Mouse (Mus musculus) neural tube, embryonic 14.5 days (tissue): ENCODE data around the gene Zyx. TPM values are rescaled to one million over a fixed set of nuclear protein-coding genes. Genes with fewer than 3 reads are reported as not detected.

Experiments used
- ATAC-seq: fragments of 200-750 bp; cut with Nextera tagmentation; 2 replicates; pipeline ENCODE4 v1.8.0; 2017; ENCODE audit warnings: low read depth, mild to moderate bottlenecking, moderate TSS enrichment, moderate library complexity
- H3K27ac ChIP-seq: fragments of 300-500 bp; sonication (generic); 2 replicates; pipeline ENCODE4 v1.5.1; 2014; ENCODE audit warnings: low read depth, mild to moderate bottlenecking, control low read depth, low read length, moderate library complexity, mixed read lengths
- H3K27me3 ChIP-seq: fragments of 300-500 bp; sonication (generic); 2 replicates; pipeline ENCODE4 v1.6.1; 2014; ENCODE audit warnings: low read length; ENCODE audit not compliant: control insufficient read depth, insufficient read depth
- H3K36me3 ChIP-seq: fragments of 300-500 bp; sonication (generic); 2 replicates; pipeline ENCODE4 v1.6.1; 2014; ENCODE audit warnings: low read length, mixed read lengths; ENCODE audit not compliant: control insufficient read depth, insufficient read depth
- H3K4me1 ChIP-seq: fragments of 300-500 bp; sonication (generic); 2 replicates; pipeline ENCODE4 v1.6.1; 2014; ENCODE audit warnings: low read length; ENCODE audit not compliant: control insufficient read depth, insufficient read depth
- H3K4me2 ChIP-seq: fragments of 300-500 bp; sonication (generic); 2 replicates; pipeline ENCODE4 v1.6.1; 2014; ENCODE audit warnings: mild to moderate bottlenecking, low read depth, low read length, control low read depth
- H3K4me3 ChIP-seq: fragments of 300-500 bp; sonication (generic); 2 replicates; pipeline ENCODE4 v1.5.1; 2014; ENCODE audit warnings: low read depth, low read length, control low read depth, mixed read lengths
- H3K9ac ChIP-seq: fragments of 300-500 bp; sonication (generic); replicated peaks from 2 replicates; pipeline ENCODE4 v1.6.1; 2014; ENCODE audit warnings: low read depth, mild to moderate bottlenecking, control low read depth, low read length, mixed read lengths
- H3K9me3 ChIP-seq: fragments of 300-500 bp; sonication (generic); 2 replicates; pipeline ENCODE4 v1.6.1; 2016; ENCODE audit warnings: low read length; ENCODE audit not compliant: control insufficient read depth
- WGBS: fragments of 180-500 bp; shearing (Covaris S2); extraction: QIAGEN DNeasy Blood & Tissue Kit; methylation state at CpG from one replicate; pipeline ENCODE4 v1.1.7; 2014; 5-methylcytosine and 5-hydroxymethylcytosine counted together
- polyA plus RNA-seq: library from polyadenylated mRNA; unstranded; fragments of >200 nt; fragmentation: Nextera tagmentation; extraction: Ambion mirVana; gene quantifications from 2 replicates; pipeline ENCODE4 v1.2.1, GENCODE M21; 2014

Gene Zyx
- polyA plus RNA-seq, 1 experiment from 2014 or later: 52.7 TPM

GRCm38 (mm10) chr6:42395960-42396809, 46.8 kb downstream of the Zyx start:
- no peak overlapping the region for H3K27ac ChIP-seq
- no peak overlapping the region for H3K4me3 ChIP-seq
- H3K9me3 ChIP-seq: no peaks in the 10 kb centered on the region
- no peaks in the 10 kb centered on the region for H3K27me3 ChIP-seq
- H3K4me2 ChIP-seq: no peak overlapping the region
- H3K36me3 ChIP-seq: no peaks in the 10 kb centered on the region
- H3K4me1 ChIP-seq: no peaks in the 10 kb centered on the region
- 73% methylated on average over 9 of the region's 9 CpGs for WGBS
- ATAC-seq: no peak
- no peak overlapping the region for H3K9ac ChIP-seq

GRCm38 (mm10) chr6:42397041-42397657, 47.7 kb downstream of the Zyx start:
- Histone ChIP-seq H3K36me3 (no peaks in the 10 kb centered on the region), H3K9ac (no peak overlapping the region), H3K4me1 (no peaks in the 10 kb centered on the region), H3K9me3 (no peaks in the 10 kb centered on the region), H3K27ac (no peak overlapping the region), H3K4me2 (no peak overlapping the region), H3K27me3 (no peaks in the 10 kb centered on the region), H3K4me3 (no peak overlapping the region)
- no peak for ATAC-seq
- WGBS: 70% methylated on average over 3 of the region's 3 CpGs

- Histone ChIP-seq H3K4me1 (no peaks in the 10 kb centered on the region), H3K27ac (no peak overlapping the region), H3K36me3 (no peaks in the 10 kb centered on the region), H3K4me2 (no peak overlapping the region), H3K27me3 (no peaks in the 10 kb centered on the region), H3K4me3 (no peak overlapping the region), H3K9ac (no peak overlapping the region), H3K9me3 (no peaks in the 10 kb centered on the region)
- WGBS: 91% methylated on average over 3 of the region's 3 CpGs
- ATAC-seq: no peak
Observed at GRCm38 (mm10) chr6:42398285-42398684, 48.9 kb downstream of the Zyx start.

- Histone ChIP-seq H3K9me3 (no peaks in the 10 kb centered on the region), H3K4me1 (no peaks in the 10 kb centered on the region), H3K27me3 (no peaks in the 10 kb centered on the region), H3K4me2 (no peak overlapping the region), H3K9ac (no peak overlapping the region), H3K27ac (no peak overlapping the region), H3K4me3 (no peak overlapping the region), H3K36me3 (no peaks in the 10 kb centered on the region)
- no peak for ATAC-seq
- 96% methylated on average over 1 of the region's 1 CpGs for WGBS
Observed at GRCm38 (mm10) chr6:42398998-42399397, 49.6 kb downstream of the Zyx start.

GRCm38 (mm10) chr6:42399938-42400337, 50.5 kb downstream of the Zyx start, which contains the start of gene Tas2r143:
TSS of gene Tas2r143 (plus strand) at chr6:42400238.
- 91% methylated on average over 1 of the region's 1 CpGs for WGBS
- H3K4me2 ChIP-seq: no peak within 1 kb of the TSS
- H3K36me3 ChIP-seq: no peaks in the 10 kb centered on the region
- ATAC-seq: no peak
- no peak within 1 kb of the TSS for H3K4me3 ChIP-seq
- H3K27me3 ChIP-seq: no peaks in the 10 kb centered on the region
- no peak within 1 kb of the TSS for H3K27ac ChIP-seq
- no peaks in the 10 kb centered on the region for H3K9me3 ChIP-seq
- H3K4me1 ChIP-seq: no peaks in the 10 kb centered on the region
- no peak within 1 kb of the TSS for H3K9ac ChIP-seq

GRCm38 (mm10) chr6:42405134-42405533, 55.7 kb downstream of the Zyx start, which contains the start of gene Tas2r135:
TSS of gene Tas2r135 (plus strand) at chr6:42405434.
- ATAC-seq: no peak
- Histone ChIP-seq H3K4me3 (no peak within 1 kb of the TSS), H3K27ac (no peak within 1 kb of the TSS), H3K9ac (no peak within 1 kb of the TSS), H3K9me3 (no peaks in the 10 kb centered on the region), H3K4me2 (no peak within 1 kb of the TSS), H3K4me1 (no peaks in the 10 kb centered on the region), H3K27me3 (no peaks in the 10 kb centered on the region), H3K36me3 (no peaks in the 10 kb centered on the region)
- WGBS: 86% methylated on average over 2 of the region's 2 CpGs

Other genes starting within 250 kb of the Zyx start
- not detected in 2 replicates for gene Tas2r139, start 208.7 kb upstream of the Zyx start, polyA plus RNA-seq
- not detected in 2 replicates for gene Tas2r144, start 134.3 kb upstream of the Zyx start, polyA plus RNA-seq
- 8.0 and 12.4 TPM in 2 replicates for gene Gstk1, start 103.7 kb upstream of the Zyx start, polyA plus RNA-seq
- 0.17 TPM in 1 of 2 replicates, not detected in the other for gene Tmem139, start 87.7 kb upstream of the Zyx start, polyA plus RNA-seq
- 34.0 and 34.7 TPM in 2 replicates for gene Casp2, start 84.6 kb upstream of the Zyx start, polyA plus RNA-seq
- 2.2 and 2.6 TPM in 2 replicates for gene Clcn1, start 62.9 kb upstream of the Zyx start, polyA plus RNA-seq
- 6.9 and 7.1 TPM in 2 replicates for gene Fam131b, start 25.0 kb upstream of the Zyx start, polyA plus RNA-seq
- gene Epha1, start 23.6 kb downstream of the Zyx start, polyA plus RNA-seq: 0.15 and 0.33 TPM in 2 replicates
- not detected in 2 replicates for gene Tas2r143, start 50.6 kb downstream of the Zyx start, polyA plus RNA-seq
- gene Tas2r135, start 55.8 kb downstream of the Zyx start, polyA plus RNA-seq: not detected in 2 replicates
- not detected in 2 replicates for gene Tas2r126, start 84.9 kb downstream of the Zyx start, polyA plus RNA-seq
- gene Olfr458, start 115.6 kb downstream of the Zyx start, polyA plus RNA-seq: not detected in 2 replicates
- gene Olfr457, start 126.7 kb downstream of the Zyx start, polyA plus RNA-seq: 0.06 and 0.07 TPM in 2 replicates
- not detected in 2 replicates for gene Olfr456, start 137.6 kb downstream of the Zyx start, polyA plus RNA-seq
- gene Olfr455, start 198.0 kb downstream of the Zyx start, polyA plus RNA-seq: not detected in 2 replicates
- gene Tcaf3, start 248.1 kb downstream of the Zyx start, polyA plus RNA-seq: not detected in 2 replicates